Mouse (Mus musculus) CH12.LX (cell line): Measurements from ENCODE around the gene Tbx10. TPM values are rescaled to one million over a fixed set of nuclear protein-coding genes. Genes with fewer than 3 reads are reported as not detected.

Experiments used
- DNase-seq: peaks from one replicate; pipeline ENCODE4 v3.0.0-alpha.2; 2013; ENCODE audit errors: extremely low read depth
- H3K27ac ChIP-seq: 2 replicates; pipeline ENCODE4 v1.5.1; 2012; ENCODE audit warnings: low read depth, mild to moderate bottlenecking, control low read depth, moderate library complexity; ENCODE audit not compliant: insufficient read depth
- H3K27me3 ChIP-seq: replicated peaks from 2 replicates; pipeline ENCODE3; 2012; ENCODE audit warnings: inconsistent platforms
- H3K36me3 ChIP-seq, 2 experiments: replicated peaks in 1 of 2; 2 replicates each; pipeline versions ENCODE3 to v1.6.1; 2012; ENCODE audit warnings: inconsistent platforms in 1 of 2, low read length in 1 of 2, mild to moderate bottlenecking in 1 of 2, mixed read lengths in 1 of 2, moderate library complexity in 1 of 2; ENCODE audit not compliant: control insufficient read depth in 1 of 2, insufficient read depth in 1 of 2
- H3K4me1 ChIP-seq, 2 experiments: 2 replicates each; pipeline ENCODE4 v1.6.1; 2012; ENCODE audit warnings: inconsistent platforms in 1 of 2, moderate library complexity in 1 of 2; ENCODE audit not compliant: insufficient read depth in 2 of 2, control insufficient read depth in 1 of 2
- H3K4me2 ChIP-seq: 2 replicates; pipeline ENCODE4 v1.6.1; 2012; ENCODE audit warnings: low read depth, mild to moderate bottlenecking, control low read depth; ENCODE audit not compliant: poor library complexity, insufficient read depth, severe bottlenecking
- H3K4me3 ChIP-seq, 3 experiments: fragments of 150-350 bp in 1 of 3; sonication (generic) in 1 of 3; replicated peaks in 1 of 3; 2 replicates each; pipeline versions ENCODE3 to v1.5.1; 2011 to 2012; ENCODE audit warnings: low read depth in 2 of 3, low read length in 2 of 3, mild to moderate bottlenecking in 2 of 3, moderate library complexity in 2 of 3, control low read depth in 1 of 3, improper control_type of control experiment in 1 of 3, inconsistent platforms in 1 of 3, mixed read lengths in 1 of 3; ENCODE audit not compliant: poor library complexity in 1 of 3
- H3K79me2 ChIP-seq: replicated peaks from 2 replicates; pipeline ENCODE4 v1.6.1; 2012; ENCODE audit warnings: mild to moderate bottlenecking, moderate library complexity; ENCODE audit not compliant: control insufficient read depth, poor library complexity, insufficient read depth, severe bottlenecking; ENCODE audit errors: extremely low read depth
- H3K9ac ChIP-seq: 2 replicates; pipeline ENCODE4 v1.6.1; 2012; ENCODE audit warnings: low read depth, mild to moderate bottlenecking, control low read depth, moderate library complexity; ENCODE audit not compliant: insufficient read depth
- H3K9me3 ChIP-seq: replicated peaks from 2 replicates; pipeline ENCODE3; 2012; ENCODE audit warnings: low read length, inconsistent platforms, mixed read lengths
- BHLHE40 ChIP-seq: IDR thresholded peaks from 2 replicates; pipeline ENCODE4 v1.6.1; 2011; ENCODE audit warnings: mild to moderate bottlenecking, low read depth, low read length, improper control_type of control experiment
- CHD1 ChIP-seq: IDR thresholded peaks from 2 replicates; pipeline ENCODE4 v1.6.1; 2012; ENCODE audit warnings: low read depth, low read length, improper control_type of control experiment, inconsistent platforms
- CHD2 ChIP-seq: IDR thresholded peaks from 2 replicates; pipeline ENCODE4 v1.6.1; 2011; ENCODE audit warnings: low read length, improper control_type of control experiment
- EP300 ChIP-seq: IDR thresholded peaks from 2 replicates; pipeline ENCODE4 v1.6.1; 2011; ENCODE audit warnings: low read length, improper control_type of control experiment
- ETS1 ChIP-seq: conservative IDR thresholded peaks from 2 replicates; pipeline ENCODE4 v1.6.1; 2012; ENCODE audit warnings: low read depth, mild to moderate bottlenecking, inconsistent platforms, low read length, improper control_type of control experiment, moderate library complexity
- GABPA ChIP-seq: IDR thresholded peaks from 2 replicates; pipeline ENCODE4 v1.6.1; 2012; ENCODE audit warnings: low read depth, low read length, improper control_type of control experiment, inconsistent platforms; ENCODE audit not compliant: insufficient replicate concordance
- IRF4 ChIP-seq: IDR thresholded peaks from 2 replicates; pipeline ENCODE4 v1.6.1; 2014; ENCODE audit warnings: low read depth, mild to moderate bottlenecking, inconsistent platforms, low read length, improper control_type of control experiment
- KAT2A ChIP-seq: IDR thresholded peaks from 2 replicates; pipeline ENCODE4 v1.6.1; 2012; ENCODE audit warnings: low read length, improper control_type of control experiment, inconsistent platforms; ENCODE audit not compliant: insufficient replicate concordance
- MAFK ChIP-seq: IDR thresholded peaks from 2 replicates; pipeline ENCODE4 v1.6.1; 2011; ENCODE audit warnings: low read length, improper control_type of control experiment; ENCODE audit not compliant: insufficient replicate concordance
- MAZ ChIP-seq: IDR thresholded peaks from 2 replicates; pipeline ENCODE4 v1.6.1; 2012; ENCODE audit warnings: low read depth, mild to moderate bottlenecking, inconsistent platforms, low read length, improper control_type of control experiment, moderate library complexity
- MXI1 ChIP-seq: IDR thresholded peaks from 2 replicates; pipeline ENCODE4 v1.6.1; 2011; ENCODE audit warnings: mild to moderate bottlenecking, low read depth, low read length, improper control_type of control experiment
- MYC ChIP-seq: IDR thresholded peaks from 2 replicates; pipeline ENCODE4 v1.6.1; 2011; ENCODE audit warnings: low read depth, mild to moderate bottlenecking, improper control_type of control experiment, low read length
- NELFE ChIP-seq: IDR thresholded peaks from 2 replicates; pipeline ENCODE4 v1.6.1; 2011; ENCODE audit warnings: low read depth, low read length, improper control_type of control experiment
- NRF1 ChIP-seq: IDR thresholded peaks from 2 replicates; pipeline ENCODE4 v1.6.1; 2014; ENCODE audit warnings: low read depth, mild to moderate bottlenecking, inconsistent platforms, low read length, improper control_type of control experiment, moderate library complexity
- POLR2A ChIP-seq: IDR thresholded peaks from 2 replicates; pipeline ENCODE4 v1.6.1; 2011; ENCODE audit warnings: low read depth, mild to moderate bottlenecking, improper control_type of control experiment, low read length
- RCOR1 ChIP-seq: conservative IDR thresholded peaks from 2 replicates; pipeline ENCODE4 v1.6.1; 2012; ENCODE audit warnings: low read depth, mild to moderate bottlenecking, inconsistent platforms, low read length, improper control_type of control experiment
- SIN3A ChIP-seq: IDR thresholded peaks from 2 replicates; pipeline ENCODE4 v1.6.1; 2012; ENCODE audit warnings: low read length, improper control_type of control experiment, inconsistent platforms
- TCF12 ChIP-seq: IDR thresholded peaks from 2 replicates; pipeline ENCODE4 v1.6.1; 2014; ENCODE audit warnings: low read depth, mild to moderate bottlenecking, inconsistent platforms, low read length, improper control_type of control experiment
- UBTF ChIP-seq: IDR thresholded peaks from 2 replicates; pipeline ENCODE4 v1.6.1; 2012; ENCODE audit warnings: low read depth, mild to moderate bottlenecking, inconsistent platforms, low read length, improper control_type of control experiment, moderate library complexity
- USF1 ChIP-seq: IDR thresholded peaks from 2 replicates; pipeline ENCODE4 v1.6.1; 2014; ENCODE audit warnings: low read depth, mild to moderate bottlenecking, inconsistent platforms, low read length, improper control_type of control experiment
- USF2 ChIP-seq: conservative IDR thresholded peaks from 2 replicates; pipeline ENCODE4 v1.6.1; 2011; ENCODE audit warnings: low read depth, low read length, improper control_type of control experiment
- ZKSCAN1 ChIP-seq: IDR thresholded peaks from 2 replicates; pipeline ENCODE4 v1.6.1; 2012; ENCODE audit warnings: low read depth, inconsistent platforms, low read length, improper control_type of control experiment, borderline replicate concordance
- ZMIZ1 ChIP-seq: IDR thresholded peaks from 2 replicates; pipeline ENCODE4 v1.6.1; 2012; ENCODE audit warnings: low read depth, mild to moderate bottlenecking, inconsistent platforms, low read length, improper control_type of control experiment
- ZNF384 ChIP-seq: IDR thresholded peaks from 2 replicates; pipeline ENCODE4 v1.6.1; 2012; ENCODE audit warnings: low read depth, low read length, improper control_type of control experiment, inconsistent platforms
- dilution Hi-C: fragments of 300-500 bp; cut with MboI; formaldehyde crosslinking; loops from 2 replicates; pipeline ENCODE4 v1.14.3; 2020; ENCODE audit warnings: low sequenced_read_pairs; ENCODE audit not compliant: extremely low pct_unique_long_range_greater_than_20kb, extremely low pct_ligation_motif_present
- in situ Hi-C: fragments of 300-500 bp; cut with MboI; formaldehyde crosslinking; loops from 3 replicates; pipeline ENCODE4 v1.14.3; 2019; ENCODE audit warnings: low sequenced_read_pairs, low pct_ligation_motif_present, low pct_unique_long_range_greater_than_20kb, mixed read lengths
- polyA plus RNA-seq: library from polyadenylated mRNA; unstranded; fragments of >175 nt; gene quantifications from 2 replicates; pipeline ENCODE4 v1.2.1, GENCODE M21; 2012; ENCODE audit warnings: low read depth; ENCODE audit not compliant: insufficient read length
- total RNA-seq, 2 experiments: library from RNA; depleted of rRNA; stranded (reverse); fragments of 300-350 nt in 1 of 2; fragments of >200 nt in 1 of 2; gene quantifications; 2 replicates each; pipeline ENCODE4 v1.2.3; 2012 to 2014

The Tbx10 gene
- total and polyA plus RNA-seq, 3 experiments: not detected

GRCm38 (mm10) chr19:4000119-4000900 lies 7.8 kb downstream of the Tbx10 start, which contains the start of the genes Nudt8 and Gm49405 (continued):
- peak; percentile 93 for TF ChIP-seq NELFE
- peak; percentile 79 for TF ChIP-seq MYC
- TF ChIP-seq MXI1: peak; percentile 69
- TF ChIP-seq USF2: no peak
- peak; percentile 53; the same call in 1 of the 2 replicates for TF ChIP-seq IRF4
- TF ChIP-seq MAFK: no peak
- peak; percentile 82 for TF ChIP-seq ZMIZ1
- TF ChIP-seq EP300: no peak
- peak; percentile 88 for TF ChIP-seq NRF1
- peak; percentile 39; the same call in 1 of the 2 replicates for TF ChIP-seq MAZ
- TF ChIP-seq CHD2: no peak

- H3K36me3 ChIP-seq: peaks cover 12 to 40% of the 10 kb centered on the region in 2 experiments
- peak overlapping the region; percentile 75 to 84 (median 83) for H3K4me3 ChIP-seq
- no peaks in the 10 kb centered on the region for H3K9me3 ChIP-seq
- peaks cover 9% of the 10 kb centered on the region for H3K27me3 ChIP-seq
- H3K27ac ChIP-seq: no peak overlapping the region
- DNase-seq: no peak
- H3K79me2 ChIP-seq: no peaks in the 10 kb centered on the region
- TF ChIP-seq UBTF: no peak
- dilution Hi-C loops (no loop called here), in situ Hi-C loops (no loop called here)
- H3K4me2 ChIP-seq: peak overlapping the region; percentile 48
- H3K4me1 ChIP-seq: peaks cover 11 to 23% of the 10 kb centered on the region in 2 experiments
- peak overlapping the region; percentile 57 for H3K9ac ChIP-seq
Measured at GRCm38 (mm10) chr19:4000949-4001525, 8.5 kb downstream of the Tbx10 start.

GRCm38 (mm10) chr19:4001752-4002151 lies 9.2 kb downstream of the Tbx10 start:
- no peak overlapping the region for H3K4me3 ChIP-seq
- no peak overlapping the region for H3K9ac ChIP-seq
- no peak for DNase-seq
- peaks cover 11 to 23% of the 10 kb centered on the region in 2 experiments for H3K4me1 ChIP-seq
- peaks cover 4% of the 10 kb centered on the region for H3K27me3 ChIP-seq
- dilution Hi-C loops (no loop called here), in situ Hi-C loops (no loop called here)
- peaks cover 19 to 48% of the 10 kb centered on the region in 2 experiments for H3K36me3 ChIP-seq
- H3K9me3 ChIP-seq: no peaks in the 10 kb centered on the region
- no peak overlapping the region for H3K27ac ChIP-seq
- H3K4me2 ChIP-seq: no peak overlapping the region
- no peaks in the 10 kb centered on the region for H3K79me2 ChIP-seq
- TF ChIP-seq GABPA (no peak), ETS1 (no peak), CHD2 (no peak), MAFK (no peak), IRF4 (no peak), SIN3A (no peak), ZNF384 (no peak), CHD1 (no peak), RCOR1 (no peak), USF1 (no peak), BHLHE40 (no peak), MAZ (no peak), ZKSCAN1 (no peak), MYC (no peak), TCF12 (no peak), ZMIZ1 (no peak), POLR2A (no peak), KAT2A (no peak)
